Mouse (Mus musculus): ENCODE measurements around the gene Ckm.

Gene Ckm

GRCm38 (mm10) chr7:19468279-19468678 is 63.7 kb downstream of the Ckm start:
- no peak for DNase-seq

- DNase-seq, result no peak
Measured at GRCm38 (mm10) chr7:19469404-19469803, 64.8 kb downstream of the Ckm start.

GRCm38 (mm10) chr7:19470308-19470707 is 65.7 kb downstream of the Ckm start:
- DNase-seq, result no peak

- no peak for DNase-seq
Measured at GRCm38 (mm10) chr7:19472403-19472802, 67.8 kb downstream of the Ckm start.
